Mouse (Mus musculus) limb, embryonic 11.5 days (tissue): ENCODE data around the gene Hoxb6. TPM values are rescaled to one million over a fixed set of nuclear protein-coding genes. Genes with fewer than 3 reads are reported as not detected.
A peak's percentile ranks its signal among the peaks of the same experiment; 100 is the strongest.

Experiments used
- ATAC-seq: fragments of 200-750 bp; cut with Nextera tagmentation; 2 replicates; pipeline ENCODE4 v1.8.0; 2017; ENCODE audit warnings: low read depth; ENCODE audit not compliant: insufficient number of reproducible peaks, low FRiP score, low TSS enrichment
- DNase-seq: peaks from one replicate; pipeline ENCODE4 v3.0.0-alpha.2; 2015; ENCODE audit warnings: low spot score
- H3K27ac ChIP-seq: fragments of 300-500 bp; sonication (generic); replicated peaks from 2 replicates; pipeline ENCODE4 v1.5.1; 2014; ENCODE audit warnings: low read depth, mild to moderate bottlenecking, low read length
- H3K27me3 ChIP-seq: fragments of 300-500 bp; sonication (generic); 2 replicates; pipeline ENCODE4 v1.6.1; 2014; ENCODE audit warnings: mild to moderate bottlenecking, low read length, mixed read lengths; ENCODE audit not compliant: control insufficient read depth, insufficient read depth
- H3K36me3 ChIP-seq: fragments of 300-500 bp; sonication (generic); 2 replicates; pipeline ENCODE4 v1.6.1; 2014; ENCODE audit warnings: mild to moderate bottlenecking, low read length, moderate library complexity, mixed read lengths; ENCODE audit not compliant: control insufficient read depth, insufficient read depth
- H3K4me1 ChIP-seq: fragments of 300-500 bp; sonication (generic); 2 replicates; pipeline ENCODE4 v1.6.1; 2014; ENCODE audit warnings: low read length, mixed read lengths; ENCODE audit not compliant: control insufficient read depth, insufficient read depth
- H3K4me2 ChIP-seq: fragments of 300-500 bp; sonication (generic); 2 replicates; pipeline ENCODE4 v1.6.1; 2014; ENCODE audit warnings: low read depth, mild to moderate bottlenecking, moderate library complexity; ENCODE audit not compliant: severe bottlenecking
- H3K4me3 ChIP-seq: fragments of 300-500 bp; sonication (generic); 2 replicates; pipeline ENCODE4 v1.5.1; 2014; ENCODE audit warnings: low read depth, low read length
- H3K9ac ChIP-seq: fragments of 300-500 bp; sonication (generic); 2 replicates; pipeline ENCODE4 v1.6.1; 2014; ENCODE audit warnings: mild to moderate bottlenecking, low read length
- H3K9me3 ChIP-seq: fragments of 300-500 bp; sonication (generic); 2 replicates; pipeline ENCODE4 v1.6.1; 2016; ENCODE audit warnings: low read length; ENCODE audit not compliant: control insufficient read depth
- WGBS: fragments of 180-500 bp; shearing (Covaris S2); extraction: QIAGEN DNeasy Blood & Tissue Kit; methylation state at CpG from one replicate; pipeline ENCODE4 v1.1.7; 2014; 5-methylcytosine and 5-hydroxymethylcytosine counted together
- polyA plus RNA-seq: library from polyadenylated mRNA; unstranded; fragments of >200 nt; fragmentation: Nextera tagmentation; extraction: Ambion mirVana; gene quantifications from 2 replicates; pipeline ENCODE4 v1.2.1, GENCODE M21; 2014

Gene Hoxb6
- polyA plus RNA-seq, 1 experiment from 2014 or later = 1.9 TPM

GRCm38 (mm10) chr11:96257141-96257540 lies 35.1 kb upstream of the Hoxb6 start:
- Histone ChIP-seq H3K4me2 (no peak overlapping the region), H3K9ac (no peak overlapping the region)
- 28% methylated on average over 2 of the region's 2 CpGs for WGBS

GRCm38 (mm10) chr11:96259038-96259437 lies 33.2 kb upstream of the Hoxb6 start:
- Histone ChIP-seq H3K36me3 (no peaks in the 10 kb centered on the region), H3K27ac (no peak overlapping the region), H3K9ac (no peak overlapping the region), H3K4me1 (peaks cover 13% of the 10 kb centered on the region), H3K4me3 (no peak overlapping the region), H3K9me3 (no peaks in the 10 kb centered on the region), H3K4me2 (no peak overlapping the region), H3K27me3 (peaks cover 82% of the 10 kb centered on the region)
- WGBS = 7% methylated on average over 2 of the region's 2 CpGs
- peak; percentile 28 for DNase-seq
- ATAC-seq = no peak

More at GRCm38 (mm10) chr11:96257141-96257540, 35.1 kb upstream of the Hoxb6 start:
- H3K4me1 ChIP-seq = peaks cover 16% of the 10 kb centered on the region
- DNase-seq (no peak), ATAC-seq (no peak)
- no peaks in the 10 kb centered on the region for H3K36me3 ChIP-seq
- H3K4me3 ChIP-seq = no peak overlapping the region
- no peak overlapping the region for H3K27ac ChIP-seq
- H3K27me3 ChIP-seq = peaks cover 77% of the 10 kb centered on the region
- no peaks in the 10 kb centered on the region for H3K9me3 ChIP-seq

GRCm38 (mm10) chr11:96259511-96259910 lies 32.8 kb upstream of the Hoxb6 start:
- H3K9ac ChIP-seq = no peak overlapping the region
- no peak overlapping the region for H3K27ac ChIP-seq
- no peak overlapping the region for H3K4me3 ChIP-seq
- H3K4me2 ChIP-seq = no peak overlapping the region
- H3K4me1 ChIP-seq = peaks cover 13% of the 10 kb centered on the region
- H3K9me3 ChIP-seq = no peaks in the 10 kb centered on the region
- DNase-seq = no peak
- WGBS = 5% methylated on average over 1 of the region's 1 CpGs
- H3K36me3 ChIP-seq = no peaks in the 10 kb centered on the region
- H3K27me3 ChIP-seq = peaks cover 82% of the 10 kb centered on the region
- ATAC-seq = no peak

GRCm38 (mm10) chr11:96260310-96260970 lies 31.8 kb upstream of the Hoxb6 start:
- Histone ChIP-seq H3K27me3 (peaks cover 76% of the 10 kb centered on the region), H3K36me3 (no peaks in the 10 kb centered on the region), H3K4me2 (peak overlapping the region; percentile 22; the same call in 1 of the 2 replicates), H3K4me3 (no peak overlapping the region), H3K4me1 (peaks cover 13% of the 10 kb centered on the region), H3K9ac (no peak overlapping the region), H3K27ac (no peak overlapping the region), H3K9me3 (no peaks in the 10 kb centered on the region)
- WGBS = 1% methylated on average over 23 of the region's 23 CpGs
- DNase-seq = peak; percentile 75
- ATAC-seq = no peak

- no peaks in the 10 kb centered on the region for H3K36me3 ChIP-seq
- H3K9ac ChIP-seq = no peak overlapping the region
- peaks cover 73% of the 10 kb centered on the region for H3K27me3 ChIP-seq
- peak; percentile 93 for DNase-seq
- H3K4me3 ChIP-seq = no peak overlapping the region
- peaks cover 10% of the 10 kb centered on the region for H3K4me1 ChIP-seq
- WGBS = under 1% methylated on average over 24 of the region's 24 CpGs
- H3K4me2 ChIP-seq = no peak overlapping the region
- no peak overlapping the region for H3K27ac ChIP-seq
- H3K9me3 ChIP-seq = no peaks in the 10 kb centered on the region
- ATAC-seq = no peak
Observed at GRCm38 (mm10) chr11:96261323-96261890, 30.9 kb upstream of the Hoxb6 start.

- H3K36me3 ChIP-seq = no peaks in the 10 kb centered on the region
- H3K4me2 ChIP-seq = no peak overlapping the region
- peaks cover 76% of the 10 kb centered on the region for H3K27me3 ChIP-seq
- H3K4me1 ChIP-seq = peaks cover 10% of the 10 kb centered on the region
- ATAC-seq (no peak), DNase-seq (peak; percentile 23)
- no peak overlapping the region for H3K27ac ChIP-seq
- H3K4me3 ChIP-seq = no peak overlapping the region
- H3K9ac ChIP-seq = no peak overlapping the region
- WGBS = 14% methylated on average over 6 of the region's 6 CpGs
- no peaks in the 10 kb centered on the region for H3K9me3 ChIP-seq
Observed at GRCm38 (mm10) chr11:96262262-96262830, 29.9 kb upstream of the Hoxb6 start.

- no peaks in the 10 kb centered on the region for H3K36me3 ChIP-seq
- no peak for DNase-seq
- H3K9ac ChIP-seq = no peak overlapping the region
- peaks cover 10% of the 10 kb centered on the region for H3K4me1 ChIP-seq
- no peaks in the 10 kb centered on the region for H3K9me3 ChIP-seq
- no peak overlapping the region for H3K27ac ChIP-seq
- peaks cover 73% of the 10 kb centered on the region for H3K27me3 ChIP-seq
- ATAC-seq = no peak
- 4% methylated on average over 33 of the region's 33 CpGs for WGBS
- no peak overlapping the region for H3K4me3 ChIP-seq
- H3K4me2 ChIP-seq = no peak overlapping the region
Observed at GRCm38 (mm10) chr11:96263636-96264389, 28.5 kb upstream of the Hoxb6 start.

- Histone ChIP-seq H3K27ac (no peak overlapping the region), H3K4me2 (no peak overlapping the region), H3K36me3 (no peaks in the 10 kb centered on the region), H3K9ac (no peak overlapping the region), H3K27me3 (peaks cover 73% of the 10 kb centered on the region), H3K4me3 (no peak overlapping the region), H3K4me1 (peaks cover 10% of the 10 kb centered on the region), H3K9me3 (no peaks in the 10 kb centered on the region)
- WGBS = 15% methylated on average over 8 of the region's 8 CpGs
- ATAC-seq (no peak), DNase-seq (peak; percentile 53)
Observed at GRCm38 (mm10) chr11:96264390-96265020, 27.8 kb upstream of the Hoxb6 start.
